Mouse (Mus musculus): ENCODE data around the gene 1810009A15Rik.
A peak's percentile ranks its signal among the peaks of the same experiment; 100 is the strongest.
"Not testable (repeated sequence)": the region's sequence is repeated elsewhere in the genome, so short reads cannot be mapped to it uniquely, and the experiment has no call there.

Gene 1810009A15Rik

DNA sequence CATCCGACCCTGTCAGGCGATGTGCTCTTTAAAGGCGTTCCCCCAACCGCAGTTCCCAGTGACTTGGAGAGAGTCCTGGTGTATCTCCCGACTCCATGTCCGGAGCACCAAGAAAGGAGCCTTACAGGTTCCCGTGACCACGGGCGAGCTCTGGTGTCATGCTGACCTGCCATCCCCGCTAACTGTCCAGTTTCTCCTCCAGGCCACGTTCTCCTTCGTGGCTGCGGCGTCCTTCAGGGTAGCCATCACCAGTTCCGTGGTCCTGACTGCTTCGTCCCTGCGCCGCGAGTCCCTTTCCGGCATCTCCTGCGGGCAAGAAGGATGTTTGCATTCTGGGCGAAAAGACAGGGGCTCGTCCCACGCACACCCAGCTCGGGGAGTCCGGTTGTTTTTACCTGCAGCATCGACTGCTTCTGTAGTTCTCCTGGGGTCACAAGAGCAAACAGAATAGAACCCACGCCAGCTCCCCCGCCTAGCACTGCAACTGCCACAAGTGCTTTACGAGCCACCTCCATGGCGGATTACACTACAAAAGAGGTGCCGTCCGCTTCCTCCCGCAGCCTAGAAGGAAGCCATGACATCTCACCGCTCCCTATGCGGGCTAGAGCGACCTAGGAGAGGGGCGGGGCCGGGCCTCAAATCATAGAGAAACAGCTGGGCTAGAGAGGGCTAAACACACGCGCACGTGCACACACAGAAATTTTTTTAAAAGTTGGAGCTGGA lies 8.2 kb upstream of the 1810009A15Rik start, which contains the start of gene Uqcc3:
Gene Uqcc3 (minus strand): TSS at position 613 of the 723 bp plus-strand sequence.
- DNase-seq = peak; percentile 86

DNA sequence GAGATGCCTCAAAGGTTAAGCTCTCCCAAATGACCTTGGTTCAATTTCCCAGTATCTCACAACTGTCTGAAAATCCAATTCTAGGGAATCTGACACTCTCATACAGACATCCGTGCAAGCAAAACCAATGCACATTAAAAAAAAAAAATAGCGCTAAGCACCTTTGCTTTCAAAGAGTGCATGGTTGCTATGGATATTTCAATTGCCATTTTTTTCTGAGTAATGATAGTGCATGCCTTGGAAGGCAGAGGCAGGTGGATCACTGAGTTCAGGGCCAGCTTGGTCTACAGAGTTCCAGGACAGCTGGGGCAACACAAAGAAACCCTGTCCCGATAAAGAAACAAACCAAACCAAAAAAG lies 7.6 kb upstream of the 1810009A15Rik start:
- no peak for DNase-seq

DNA sequence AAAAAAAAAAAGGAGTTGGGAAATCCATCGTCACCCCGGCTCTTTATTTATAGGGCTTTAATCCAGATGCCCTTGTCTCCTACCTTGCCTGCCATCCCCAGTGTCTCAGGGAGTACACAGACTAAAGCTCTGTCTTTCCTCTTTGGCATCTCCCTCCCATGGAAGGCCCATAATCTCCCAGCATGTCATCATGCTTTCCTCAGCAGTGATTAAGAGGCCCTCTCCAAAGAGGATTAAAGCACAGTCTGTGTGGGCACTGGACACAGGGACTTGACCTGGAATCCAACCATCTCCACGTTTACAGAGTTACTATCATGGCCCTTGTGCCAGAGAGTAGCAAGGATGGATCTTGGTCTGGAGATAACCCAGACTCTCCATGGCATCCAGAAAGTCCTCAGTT lies 5.0 kb upstream of the 1810009A15Rik start, which contains the start of the genes Lbhd1 and Gm49403:
Gene Lbhd1 (plus strand): TSS at position 117 of the 400 bp plus-strand sequence.
Gene Gm49403 (plus strand): TSS at position 315 of the 400 bp plus-strand sequence.
- no peak for DNase-seq

DNA sequence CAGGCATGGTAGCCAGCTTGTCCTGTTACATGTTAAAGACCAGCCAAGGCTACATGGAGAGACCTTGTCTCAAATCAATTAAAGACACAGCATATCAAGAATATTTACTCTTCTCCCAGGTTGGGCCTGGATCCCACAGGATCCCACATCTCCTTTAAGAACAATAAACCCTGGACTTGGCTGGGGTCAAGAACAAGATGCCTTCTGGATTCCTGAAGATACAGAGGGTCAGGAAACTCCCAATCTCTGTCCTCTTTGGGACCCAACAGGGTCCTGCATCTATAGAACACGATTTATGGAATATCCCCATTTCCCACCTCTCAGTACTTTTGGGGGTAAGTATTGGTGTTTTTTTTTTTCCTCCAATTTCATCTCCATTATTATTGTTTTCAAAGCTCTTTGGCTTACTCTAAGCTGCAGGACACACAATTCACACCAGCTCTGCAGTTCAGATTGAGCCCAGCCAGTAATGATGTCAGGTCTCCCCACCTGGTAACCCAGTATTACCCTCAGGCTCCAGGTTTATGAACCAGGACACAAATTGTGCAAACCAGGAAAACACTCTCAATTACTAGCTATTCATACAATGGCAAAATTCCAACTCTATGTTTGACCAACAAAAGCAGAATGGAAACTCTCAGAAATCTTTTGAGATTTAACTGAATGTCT lies 1.6 kb upstream of the 1810009A15Rik start:
- no peak for DNase-seq

DNA sequence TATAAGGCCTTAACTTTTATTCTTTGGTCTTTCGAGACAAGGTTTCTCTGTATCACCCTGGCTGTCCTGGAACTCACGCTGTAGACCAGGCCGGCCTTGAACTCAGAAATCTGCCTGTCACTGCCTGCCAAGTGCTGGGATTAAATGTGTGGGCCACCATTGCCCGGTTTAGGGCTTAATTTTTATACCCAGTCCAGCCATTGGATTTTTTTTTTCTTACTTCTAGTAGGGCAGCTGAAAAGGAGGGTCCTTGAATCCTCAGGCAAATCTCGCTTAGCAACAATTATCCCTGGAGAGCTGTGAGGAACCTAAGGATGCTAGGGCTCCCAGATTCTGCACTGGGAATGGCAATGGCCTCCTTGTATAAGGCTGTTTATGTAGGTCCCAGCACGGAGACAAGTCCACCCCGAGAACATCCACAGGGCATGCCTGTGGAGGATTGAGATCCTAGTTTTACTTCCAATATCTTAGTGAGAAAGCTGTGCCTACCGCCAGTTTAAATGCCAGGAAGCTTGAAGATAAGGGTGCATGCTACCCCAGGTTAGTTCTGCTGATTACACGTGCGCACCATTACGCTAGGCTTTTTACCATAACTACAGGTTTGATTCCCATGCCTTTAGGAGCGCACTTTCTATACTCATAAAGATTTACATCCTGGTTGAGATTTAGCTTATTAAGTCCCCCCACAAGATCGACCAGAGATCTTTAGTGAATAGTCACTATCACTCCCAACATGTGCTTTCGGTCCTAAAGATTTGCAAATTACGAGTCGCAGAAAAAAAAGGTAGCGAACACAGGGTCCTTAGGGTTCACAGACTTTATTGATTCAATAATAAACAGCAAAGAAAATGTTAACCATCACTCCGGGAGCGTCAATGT lies 829 bp upstream of the 1810009A15Rik start:
- DNase-seq = no peak

DNA sequence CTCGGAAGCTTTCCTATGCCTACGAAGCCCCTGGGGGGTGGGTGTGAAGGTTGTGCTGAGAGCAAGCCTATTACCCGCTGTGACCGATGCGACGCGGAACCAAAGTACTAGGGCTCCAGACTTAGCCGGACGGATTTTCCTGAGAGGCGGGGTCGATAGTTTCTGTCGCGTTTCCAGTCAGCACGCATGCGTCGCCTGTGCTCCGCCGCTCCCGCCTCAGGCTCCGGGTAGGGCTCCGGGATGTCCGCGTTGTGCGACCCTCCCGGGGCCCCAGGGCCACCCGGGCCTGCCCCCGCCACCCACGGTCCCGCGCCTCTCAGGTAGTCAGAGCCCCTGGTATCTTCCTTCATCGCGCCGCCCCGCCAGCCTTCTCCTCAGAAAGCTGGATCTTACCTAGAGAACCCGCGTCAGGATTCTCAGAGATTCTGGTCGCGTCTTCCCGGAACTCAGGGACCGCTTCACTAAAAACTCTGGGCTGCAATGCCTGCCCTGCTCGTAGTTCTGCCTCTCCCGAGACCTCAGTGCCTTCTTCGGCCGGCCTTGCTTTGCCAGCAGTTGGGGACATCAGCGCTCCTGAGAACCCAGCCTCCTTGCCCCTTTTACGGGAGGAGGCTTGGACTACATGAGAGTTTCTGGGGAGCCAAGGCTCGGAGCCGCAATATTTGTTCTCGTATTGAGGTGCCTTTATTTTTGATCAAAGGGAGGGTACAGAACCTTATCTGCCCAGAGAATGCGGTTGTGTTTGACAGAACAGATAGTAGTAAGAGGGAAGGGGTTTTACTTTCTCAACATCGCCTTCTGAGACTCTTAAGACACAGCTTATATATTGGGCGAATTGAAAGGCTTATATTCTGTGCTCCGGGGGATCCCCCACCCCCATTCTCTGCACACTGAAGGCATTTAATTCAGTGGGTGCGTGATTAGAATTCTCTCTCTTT lies 4.4 kb downstream of the 1810009A15Rik start, which contains the start of gene Ints5:
Gene Ints5 (plus strand): TSS at position 177 of the 938 bp plus-strand sequence.
- peak; percentile 82 for DNase-seq

DNA sequence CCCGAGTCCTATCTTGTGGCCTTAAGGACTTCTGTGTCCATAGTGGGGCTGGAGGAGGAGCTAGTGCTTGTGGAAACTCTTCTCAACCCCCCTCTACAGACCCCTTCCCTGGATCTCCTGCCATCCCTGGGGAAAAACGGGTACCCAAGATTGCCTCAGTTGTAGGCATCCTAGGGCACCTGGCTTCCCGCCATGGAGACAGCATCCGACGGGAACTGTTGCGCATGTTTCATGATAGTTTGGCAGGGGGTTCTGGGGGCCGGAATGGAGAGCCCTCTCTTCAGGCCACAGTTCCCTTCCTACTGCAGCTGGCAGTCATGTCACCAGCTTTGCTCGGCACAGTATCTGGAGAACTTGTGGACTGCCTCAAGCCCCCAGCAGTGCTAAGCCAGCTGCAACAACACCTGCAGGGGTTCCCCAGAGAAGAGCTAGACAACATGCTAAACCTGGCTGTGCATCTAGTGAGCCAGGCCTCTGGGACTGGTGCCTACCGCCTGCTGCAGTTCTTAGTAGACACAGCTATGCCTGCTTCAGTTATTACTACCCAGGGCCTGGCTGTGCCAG lies 6.8 kb downstream of the 1810009A15Rik start:
- DNase-seq = no peak

DNA sequence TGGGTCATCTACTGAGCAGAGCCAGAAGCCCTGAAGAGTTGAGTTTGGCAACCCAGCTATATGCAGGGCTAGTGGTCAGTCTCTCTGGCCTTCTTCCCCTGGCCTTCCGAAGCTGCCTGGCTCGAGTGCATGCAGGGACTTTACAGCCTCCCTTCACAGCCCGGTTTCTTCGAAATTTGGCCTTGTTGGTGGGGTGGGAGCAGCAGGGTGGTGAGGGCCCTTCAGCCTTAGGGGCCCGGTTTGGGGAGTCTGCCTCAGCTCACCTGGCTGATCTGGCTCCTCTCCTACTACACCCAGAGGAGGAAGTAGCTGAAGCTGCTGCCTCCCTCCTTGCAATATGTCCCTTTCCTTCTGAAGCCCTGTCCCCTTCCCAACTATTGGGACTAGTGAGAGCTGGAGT lies 7.6 kb downstream of the 1810009A15Rik start:
- not testable (repeated sequence) for DNase-seq

DNA sequence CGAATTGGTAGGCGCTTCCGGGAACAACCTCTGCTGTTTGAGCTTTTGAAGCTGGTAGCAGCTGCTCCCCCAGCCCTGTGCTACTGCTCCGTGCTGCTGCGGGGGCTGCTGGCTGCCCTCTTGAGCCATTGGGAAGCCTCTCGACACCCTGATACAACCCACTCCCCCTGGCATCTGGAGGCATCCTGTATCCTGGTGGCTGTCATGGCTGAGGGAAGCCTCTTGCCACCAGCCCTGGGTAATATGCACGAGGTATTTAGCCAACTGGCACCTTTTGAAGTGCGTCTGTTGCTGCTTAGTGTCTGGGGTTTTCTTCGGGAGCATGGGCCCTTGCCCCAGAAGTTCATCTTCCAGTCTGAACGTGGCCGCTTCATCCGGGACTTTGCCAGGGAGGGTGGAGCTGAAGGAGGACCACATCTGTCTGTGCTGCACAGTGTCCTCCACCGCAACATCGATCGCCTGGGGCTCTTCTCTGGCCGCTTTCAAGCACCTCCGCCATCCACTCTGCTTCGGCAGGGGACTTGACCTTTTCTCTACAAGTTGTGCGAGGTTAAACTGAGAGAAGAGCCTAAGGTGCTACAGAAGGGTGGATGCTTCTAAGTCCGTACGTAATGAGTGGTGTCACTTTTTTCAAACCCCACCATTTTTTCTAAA lies 8.7 kb downstream of the 1810009A15Rik start:
- DNase-seq = peak; percentile 46

DNA sequence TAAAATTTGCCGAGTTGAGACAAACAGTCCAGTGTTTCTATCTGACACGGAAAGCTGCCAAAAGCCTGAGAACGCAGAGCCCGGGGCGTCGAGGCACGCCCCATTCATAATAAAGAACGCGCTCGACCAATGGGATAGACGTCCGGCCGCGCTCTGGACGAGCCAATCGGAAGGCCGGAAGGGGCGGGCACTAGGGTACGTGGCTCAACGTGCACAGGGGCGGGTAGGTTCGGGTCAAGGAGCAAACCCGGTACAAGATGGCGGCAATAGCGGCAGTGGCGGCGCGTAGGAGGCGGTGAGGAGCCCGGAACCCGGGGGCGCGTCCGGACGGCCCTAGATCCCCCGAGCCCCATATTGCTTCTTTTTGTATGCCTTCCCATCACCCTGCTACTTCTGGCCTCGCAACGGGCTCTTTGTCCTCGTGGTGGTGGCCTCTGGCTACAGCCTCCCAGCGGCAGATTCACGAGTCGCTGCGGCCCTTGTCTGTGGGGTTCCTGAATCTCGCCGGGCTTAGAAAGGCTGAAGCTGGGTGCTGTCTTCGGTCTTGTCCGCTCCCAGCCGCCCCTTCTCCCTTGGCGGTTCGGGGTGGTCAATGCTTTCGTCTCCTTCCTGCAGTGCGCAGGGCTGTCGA lies 9.3 kb downstream of the 1810009A15Rik start, which contains the start of gene Ganab:
Gene Ganab (plus strand): TSS at position 207 of the 631 bp plus-strand sequence.
- peak; percentile 93 for DNase-seq

DNA sequence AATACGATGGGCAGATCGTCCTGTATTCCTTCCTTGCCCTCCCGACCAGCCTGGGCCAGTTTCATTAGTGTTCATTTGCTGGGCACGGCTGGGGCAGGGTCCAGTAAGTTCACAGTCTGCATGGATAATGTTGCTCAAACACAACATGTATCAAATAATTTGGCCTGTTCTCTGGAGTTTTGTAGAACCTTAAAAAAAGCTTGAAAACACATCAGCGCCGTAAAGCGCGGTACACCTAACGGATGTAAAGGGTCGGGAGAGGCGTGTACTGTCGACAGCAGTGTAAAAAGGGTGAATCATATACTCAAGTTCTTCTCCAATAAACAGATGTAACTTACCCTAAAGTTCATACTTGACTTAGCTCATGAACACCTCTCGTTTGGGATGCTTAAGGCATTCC lies 9.9 kb downstream of the 1810009A15Rik start:
- DNase-seq = no peak

DNA sequence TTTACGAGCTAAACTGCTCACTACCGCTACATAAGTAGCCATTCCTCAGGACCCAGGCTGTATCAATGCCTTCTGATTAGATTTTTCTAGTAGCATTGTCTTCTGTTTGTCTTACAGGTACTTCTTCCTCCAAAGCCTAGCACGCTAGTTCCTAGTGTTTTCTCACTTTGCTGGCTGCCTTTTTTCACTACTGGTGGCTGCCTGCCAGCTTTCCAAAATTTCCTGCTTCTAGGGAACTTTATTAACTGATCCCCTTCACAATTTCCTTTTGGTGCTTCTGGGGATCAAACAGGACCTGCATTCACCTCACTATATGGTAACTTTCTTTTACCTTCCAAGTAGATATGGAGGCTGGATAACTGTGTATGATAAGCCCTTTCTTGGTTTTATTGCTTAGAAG lies 10.4 kb downstream of the 1810009A15Rik start:
- DNase-seq = no peak

DNA sequence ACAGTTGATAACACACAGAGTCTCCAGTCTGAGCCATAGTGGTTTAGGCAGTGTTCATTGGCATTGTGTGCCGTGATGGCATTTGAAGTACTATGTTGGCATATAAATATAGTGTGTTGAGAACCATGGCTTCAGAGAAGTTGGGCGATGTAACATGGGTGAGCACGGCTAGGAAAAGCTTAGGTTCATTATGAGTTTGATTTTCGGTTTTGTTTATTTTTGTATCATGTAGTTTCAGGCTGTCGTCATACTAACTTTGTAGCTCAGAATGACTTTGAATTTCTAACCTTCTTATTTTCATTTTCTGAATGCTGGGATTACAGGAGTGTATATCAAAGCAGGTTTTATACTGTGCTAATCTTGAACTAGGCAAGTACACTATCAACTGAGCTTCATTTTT lies 14.8 kb downstream of the 1810009A15Rik start:
- no peak for DNase-seq

DNA sequence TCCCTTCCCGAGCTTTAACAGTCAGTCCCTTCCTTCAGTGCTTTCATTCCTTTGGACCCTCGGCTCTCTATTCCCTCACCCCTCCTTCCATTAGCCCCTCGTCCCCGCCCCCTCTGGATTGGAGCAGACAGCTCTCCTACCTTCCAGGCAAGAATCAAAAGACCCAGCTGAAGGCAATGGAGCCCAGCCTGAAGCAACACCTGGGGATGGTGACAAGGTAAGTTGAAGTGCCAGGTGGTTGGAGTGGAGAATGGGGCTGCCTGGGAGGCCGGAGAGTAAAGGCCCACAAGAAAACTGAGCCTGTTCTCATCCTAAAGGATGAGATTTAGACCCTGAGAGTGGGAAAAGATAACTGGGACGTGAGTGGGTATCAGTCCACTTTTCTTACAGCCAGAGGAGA lies 19.9 kb downstream of the 1810009A15Rik start:
- DNase-seq = no peak

DNA sequence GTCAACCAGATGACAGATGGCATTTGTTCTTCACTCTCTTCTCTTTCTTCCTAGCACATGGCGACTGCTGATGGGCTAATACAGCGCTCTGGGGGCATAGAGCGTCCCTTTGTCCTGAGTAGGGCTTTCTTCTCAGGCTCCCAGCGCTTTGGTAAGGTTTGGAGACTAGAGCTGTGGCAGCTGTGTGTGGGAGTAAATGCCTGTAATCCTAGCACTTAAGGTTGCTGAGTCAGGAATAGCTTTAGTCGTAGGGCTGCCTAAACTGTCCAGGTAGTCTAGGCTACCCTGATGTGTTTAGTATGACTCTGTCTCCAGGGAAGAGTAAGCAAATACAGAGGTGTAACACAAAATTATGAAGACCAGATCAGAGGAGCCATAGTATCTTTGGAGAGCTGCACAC lies 23.2 kb downstream of the 1810009A15Rik start:
- no peak for DNase-seq

DNA sequence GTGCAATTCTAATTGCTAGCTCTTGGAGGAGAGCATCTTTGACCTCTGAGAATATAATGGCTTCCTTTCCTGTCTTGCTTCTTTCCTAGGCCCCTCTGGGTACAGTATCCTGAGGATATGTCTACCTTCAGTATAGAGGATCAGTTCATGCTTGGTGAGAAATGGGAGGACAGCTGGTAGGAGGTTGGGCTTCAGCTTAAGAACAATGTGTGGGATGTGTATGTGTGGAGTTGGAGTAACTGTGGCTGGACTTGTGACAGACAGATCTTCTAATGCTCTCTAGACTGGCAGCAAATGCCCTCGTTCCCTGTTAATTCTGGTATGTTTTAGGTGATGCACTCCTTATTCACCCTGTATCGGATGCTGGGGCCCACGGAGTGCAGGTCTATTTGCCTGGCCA lies 25.6 kb downstream of the 1810009A15Rik start:
- no peak for DNase-seq

DNA sequence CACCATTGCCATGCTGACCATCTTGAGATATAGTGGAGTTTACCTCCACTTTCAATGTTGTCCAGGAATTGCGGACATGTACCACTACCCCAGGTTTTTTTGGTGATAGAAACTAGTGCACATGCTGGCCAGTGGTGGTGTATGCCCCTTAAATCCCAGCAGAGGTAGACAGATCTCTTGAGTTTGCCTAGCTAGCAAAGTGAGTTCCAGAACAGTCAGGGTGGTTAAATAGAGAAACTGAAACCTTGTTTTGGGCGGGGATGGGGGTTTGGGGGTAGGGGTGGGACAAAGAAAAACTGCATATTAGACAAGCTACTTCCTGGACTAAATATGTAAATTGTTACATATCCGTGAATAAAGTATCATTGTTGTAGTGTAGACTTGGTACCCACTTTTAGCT lies 30.3 kb downstream of the 1810009A15Rik start:
- no peak for DNase-seq

DNA sequence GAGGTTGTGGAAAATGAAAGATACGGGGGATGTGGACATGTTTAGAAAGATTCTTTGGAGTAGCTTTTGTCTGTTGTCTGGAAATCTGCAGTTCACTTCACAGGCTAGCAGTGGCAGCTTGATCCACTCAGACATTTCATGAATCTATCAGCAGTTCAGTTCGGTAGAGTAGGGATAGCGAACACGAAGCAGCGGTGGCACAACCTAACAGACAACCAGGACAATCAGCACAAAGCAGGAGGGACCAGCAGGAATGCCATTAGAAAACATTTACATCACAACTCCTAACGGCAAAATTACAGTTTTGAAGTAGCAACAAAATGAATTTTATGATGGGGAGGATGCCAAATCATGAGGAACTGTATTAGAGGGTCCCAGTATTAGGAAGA lies 31.0 kb downstream of the 1810009A15Rik start:
- no peak for DNase-seq

DNA sequence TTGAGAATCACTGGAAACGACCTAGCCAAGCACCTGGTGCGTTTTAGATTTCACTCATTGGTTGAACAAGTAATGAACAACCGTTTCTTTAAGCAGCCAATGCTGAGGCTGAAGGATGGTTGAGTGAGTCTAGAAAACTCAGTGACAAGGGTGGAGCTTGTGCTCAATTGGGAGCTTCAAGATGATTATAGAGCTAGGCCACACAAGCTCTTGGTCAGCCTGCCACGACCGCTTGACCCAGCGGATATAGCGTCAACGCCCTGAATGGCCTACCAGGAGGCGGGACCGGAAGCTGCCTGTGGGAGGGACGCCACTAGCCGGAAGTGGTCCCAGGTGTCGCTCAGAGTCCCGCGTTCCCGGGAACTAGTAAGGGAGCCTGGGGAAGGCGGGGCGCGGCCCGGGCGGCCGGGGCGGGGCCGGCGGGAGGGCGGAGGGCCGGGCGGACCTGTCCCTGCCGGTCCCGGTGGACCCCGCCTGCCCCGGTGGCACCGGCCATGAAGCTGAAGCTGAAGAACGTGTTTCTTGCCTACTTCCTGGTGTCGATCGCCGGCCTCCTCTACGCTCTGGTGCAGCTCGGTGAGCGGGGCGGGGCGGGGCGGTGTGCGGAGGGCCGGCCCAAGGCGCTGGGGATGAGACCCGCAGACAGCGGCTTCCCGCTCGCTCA lies 31.6 kb downstream of the 1810009A15Rik start, which contains the start of gene B3gat3:
Gene B3gat3 (plus strand): TSS at position 302 of the 664 bp plus-strand sequence.
- peak; percentile 94 for DNase-seq

DNA sequence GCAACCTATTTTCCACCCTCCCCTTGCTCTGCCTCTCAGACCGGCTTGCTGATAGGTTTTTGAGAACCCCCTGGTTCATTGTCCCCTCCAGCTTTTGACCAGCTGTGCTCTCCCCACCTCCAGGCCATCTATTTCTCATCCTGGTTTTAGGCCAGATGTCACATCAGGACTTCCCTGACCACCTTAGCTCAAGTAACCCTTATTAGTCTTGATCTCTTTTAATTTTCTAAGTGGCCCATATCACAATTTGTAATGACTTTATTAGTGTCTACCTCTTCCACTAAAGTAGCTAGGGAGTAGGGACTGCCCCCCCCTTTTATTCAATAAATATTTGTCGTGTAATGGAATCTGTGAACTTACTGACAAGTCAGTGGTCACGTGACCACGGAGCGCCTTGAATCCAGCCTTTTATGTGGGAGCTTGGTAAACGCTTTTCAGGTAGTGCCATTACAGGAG lies 32.2 kb downstream of the 1810009A15Rik start:
- DNase-seq = no peak

Measured in cerebellum, adult 11 months (tissue).